Mouse (Mus musculus): ENCODE data around the gene Sorcs2. TPM values are rescaled to one million over a fixed set of nuclear protein-coding genes. Genes with fewer than 3 reads are reported as not detected.

Sorcs2 gene
- polyA plus RNA-seq, 1 experiment from 2014 or later: 11.1 TPM

- Histone ChIP-seq H3K9ac (replicated peaks; ENCODE audit: low read depth, low read length) (no peak overlapping the region), H3K27ac (ENCODE audit: low read depth, low read length) (0 out of 2 replicates have a peak overlapping the region, but pooled peaks have one; percentile 10), H3K4me2 (ENCODE audit: low read depth, low read length) (no peak overlapping the region), H3K27me3 (ENCODE audit: control insufficient read depth, insufficient read depth, low read length) (no peaks in the 10 kb centered on the region), H3K4me1 (ENCODE audit: control insufficient read depth, insufficient read depth, low read length) (peaks cover 15% of the 10 kb centered on the region; the same call in 1 of the 2 replicates), H3K4me3 (ENCODE audit: low read depth, low read length) (no peak overlapping the region), H3K9me3 (ENCODE audit: control insufficient read depth, low read length) (no peaks in the 10 kb centered on the region), H3K36me3 (ENCODE audit: control insufficient read depth, insufficient read depth, low read length) (no peaks in the 10 kb centered on the region)
- WGBS: 87% methylated on average over 6 of the region's 6 CpGs
- no peak for ATAC-seq (ENCODE audit: low read depth)
Measured at GRCm38 (mm10) chr5:36041756-36042155, 356.2 kb downstream of the Sorcs2 start.

GRCm38 (mm10) chr5:36041236-36041562 is 356.7 kb downstream of the Sorcs2 start:
- Histone ChIP-seq H3K4me3 (ENCODE audit: low read depth, low read length) (no peak overlapping the region), H3K27me3 (ENCODE audit: control insufficient read depth, insufficient read depth, low read length) (no peaks in the 10 kb centered on the region), H3K27ac (ENCODE audit: low read depth, low read length) (peak overlapping the region; percentile 60; the same call in 1 of the 2 replicates), H3K36me3 (ENCODE audit: control insufficient read depth, insufficient read depth, low read length) (no peaks in the 10 kb centered on the region), H3K9me3 (ENCODE audit: control insufficient read depth, low read length) (no peaks in the 10 kb centered on the region), H3K9ac (replicated peaks; ENCODE audit: low read depth, low read length) (0 out of 2 replicates have a peak overlapping the region, but pooled peaks have one; percentile 21), H3K4me2 (ENCODE audit: low read depth, low read length) (no peak overlapping the region), H3K4me1 (ENCODE audit: control insufficient read depth, insufficient read depth, low read length) (peaks cover 15% of the 10 kb centered on the region; the same call in 1 of the 2 replicates)
- peak; percentile 45; the same call in 1 of the 2 replicates for ATAC-seq (ENCODE audit: low read depth)

GRCm38 (mm10) chr5:36040398-36041235 is 357.3 kb downstream of the Sorcs2 start:
- Histone ChIP-seq H3K9me3 (ENCODE audit: control insufficient read depth, low read length) (no peaks in the 10 kb centered on the region), H3K27me3 (ENCODE audit: control insufficient read depth, insufficient read depth, low read length) (no peaks in the 10 kb centered on the region), H3K36me3 (ENCODE audit: control insufficient read depth, insufficient read depth, low read length) (no peaks in the 10 kb centered on the region), H3K4me2 (ENCODE audit: low read depth, low read length) (no peak overlapping the region), H3K27ac (ENCODE audit: low read depth, low read length) (peak overlapping the region; percentile 45; the same call in 1 of the 2 replicates), H3K4me1 (ENCODE audit: control insufficient read depth, insufficient read depth, low read length) (peaks cover 15% of the 10 kb centered on the region; the same call in 1 of the 2 replicates), H3K9ac (replicated peaks; ENCODE audit: low read depth, low read length) (no peak overlapping the region), H3K4me3 (ENCODE audit: low read depth, low read length) (no peak overlapping the region)
- peak; percentile 81; the same call in 1 of the 2 replicates for ATAC-seq (ENCODE audit: low read depth)
- WGBS: 55% methylated on average over 13 of the region's 13 CpGs

GRCm38 (mm10) chr5:36039596-36039995 is 358.3 kb downstream of the Sorcs2 start:
- WGBS: 89% methylated on average over 5 of the region's 5 CpGs
- Histone ChIP-seq H3K4me2 (ENCODE audit: low read depth, low read length) (no peak overlapping the region), H3K27me3 (ENCODE audit: control insufficient read depth, insufficient read depth, low read length) (no peaks in the 10 kb centered on the region), H3K36me3 (ENCODE audit: control insufficient read depth, insufficient read depth, low read length) (no peaks in the 10 kb centered on the region), H3K9me3 (ENCODE audit: control insufficient read depth, low read length) (no peaks in the 10 kb centered on the region), H3K27ac (ENCODE audit: low read depth, low read length) (no peak overlapping the region), H3K4me3 (ENCODE audit: low read depth, low read length) (no peak overlapping the region), H3K4me1 (ENCODE audit: control insufficient read depth, insufficient read depth, low read length) (peaks cover 15% of the 10 kb centered on the region; the same call in 1 of the 2 replicates), H3K9ac (replicated peaks; ENCODE audit: low read depth, low read length) (no peak overlapping the region)
- no peak; the same call in 1 of the 2 replicates for ATAC-seq (ENCODE audit: low read depth)

GRCm38 (mm10) chr5:36033531-36034426 is 364.2 kb downstream of the Sorcs2 start:
- H3K36me3 ChIP-seq (ENCODE audit: control insufficient read depth, insufficient read depth, low read length): no peaks in the 10 kb centered on the region
- ATAC-seq (ENCODE audit: low read depth): peak; percentile 75
- H3K27me3 ChIP-seq (ENCODE audit: control insufficient read depth, insufficient read depth, low read length): no peaks in the 10 kb centered on the region
- no peak overlapping the region for H3K9ac ChIP-seq (replicated peaks; ENCODE audit: low read depth, low read length)
- H3K4me2 ChIP-seq (ENCODE audit: low read depth, low read length): no peak overlapping the region
- H3K9me3 ChIP-seq (ENCODE audit: control insufficient read depth, low read length): no peaks in the 10 kb centered on the region
- H3K4me1 ChIP-seq (ENCODE audit: control insufficient read depth, insufficient read depth, low read length): no peaks in the 10 kb centered on the region
- WGBS: 51% methylated on average over 8 of the region's 8 CpGs
- H3K27ac ChIP-seq (ENCODE audit: low read depth, low read length): no peak overlapping the region
- no peak overlapping the region for H3K4me3 ChIP-seq (ENCODE audit: low read depth, low read length)

GRCm38 (mm10) chr5:36025076-36025475 is 372.9 kb downstream of the Sorcs2 start:
- H3K27me3 ChIP-seq (ENCODE audit: control insufficient read depth, insufficient read depth, low read length): no peaks in the 10 kb centered on the region
- H3K4me1 ChIP-seq (ENCODE audit: control insufficient read depth, insufficient read depth, low read length): no peaks in the 10 kb centered on the region
- WGBS: 70% methylated on average over 4 of the region's 4 CpGs
- H3K36me3 ChIP-seq (ENCODE audit: control insufficient read depth, insufficient read depth, low read length): no peaks in the 10 kb centered on the region
- H3K9me3 ChIP-seq (ENCODE audit: control insufficient read depth, low read length): no peaks in the 10 kb centered on the region
- no peak overlapping the region for H3K9ac ChIP-seq (replicated peaks; ENCODE audit: low read depth, low read length)
- no peak overlapping the region for H3K4me3 ChIP-seq (ENCODE audit: low read depth, low read length)
- no peak for ATAC-seq (ENCODE audit: low read depth)
- no peak overlapping the region for H3K27ac ChIP-seq (ENCODE audit: low read depth, low read length)
- no peak overlapping the region for H3K4me2 ChIP-seq (ENCODE audit: low read depth, low read length)

GRCm38 (mm10) chr5:36024003-36024685 is 373.8 kb downstream of the Sorcs2 start:
- H3K27ac ChIP-seq (ENCODE audit: low read depth, low read length): no peak overlapping the region
- ATAC-seq (ENCODE audit: low read depth): no peak
- no peaks in the 10 kb centered on the region for H3K9me3 ChIP-seq (ENCODE audit: control insufficient read depth, low read length)
- no peak overlapping the region for H3K4me2 ChIP-seq (ENCODE audit: low read depth, low read length)
- no peaks in the 10 kb centered on the region for H3K36me3 ChIP-seq (ENCODE audit: control insufficient read depth, insufficient read depth, low read length)
- H3K27me3 ChIP-seq (ENCODE audit: control insufficient read depth, insufficient read depth, low read length): no peaks in the 10 kb centered on the region
- WGBS: 82% methylated on average over 9 of the region's 9 CpGs
- H3K4me1 ChIP-seq (ENCODE audit: control insufficient read depth, insufficient read depth, low read length): no peaks in the 10 kb centered on the region
- H3K9ac ChIP-seq (replicated peaks; ENCODE audit: low read depth, low read length): no peak overlapping the region
- H3K4me3 ChIP-seq (ENCODE audit: low read depth, low read length): no peak overlapping the region

- Histone ChIP-seq H3K27me3 (ENCODE audit: control insufficient read depth, insufficient read depth, low read length) (no peaks in the 10 kb centered on the region), H3K27ac (ENCODE audit: low read depth, low read length) (no peak overlapping the region), H3K9me3 (ENCODE audit: control insufficient read depth, low read length) (no peaks in the 10 kb centered on the region), H3K36me3 (ENCODE audit: control insufficient read depth, insufficient read depth, low read length) (no peaks in the 10 kb centered on the region), H3K4me1 (ENCODE audit: control insufficient read depth, insufficient read depth, low read length) (no peaks in the 10 kb centered on the region), H3K4me2 (ENCODE audit: low read depth, low read length) (no peak overlapping the region), H3K4me3 (ENCODE audit: low read depth, low read length) (no peak overlapping the region), H3K9ac (replicated peaks; ENCODE audit: low read depth, low read length) (no peak overlapping the region)
- 91% methylated on average over 1 of the region's 1 CpGs for WGBS
- no peak for ATAC-seq (ENCODE audit: low read depth)
Measured at GRCm38 (mm10) chr5:36022361-36022760, 375.6 kb downstream of the Sorcs2 start.
